Mouse (Mus musculus): ENCODE data around the gene Alg12. TPM values are rescaled to one million over a fixed set of nuclear protein-coding genes. Genes with fewer than 3 reads are reported as not detected.

The Alg12 gene
- 9.3 and 9.4 TPM in 2 replicates for polyA plus RNA-seq (2016; fragmentation: Nextera tagmentation; extraction: Ambion mirVana)

DNA sequence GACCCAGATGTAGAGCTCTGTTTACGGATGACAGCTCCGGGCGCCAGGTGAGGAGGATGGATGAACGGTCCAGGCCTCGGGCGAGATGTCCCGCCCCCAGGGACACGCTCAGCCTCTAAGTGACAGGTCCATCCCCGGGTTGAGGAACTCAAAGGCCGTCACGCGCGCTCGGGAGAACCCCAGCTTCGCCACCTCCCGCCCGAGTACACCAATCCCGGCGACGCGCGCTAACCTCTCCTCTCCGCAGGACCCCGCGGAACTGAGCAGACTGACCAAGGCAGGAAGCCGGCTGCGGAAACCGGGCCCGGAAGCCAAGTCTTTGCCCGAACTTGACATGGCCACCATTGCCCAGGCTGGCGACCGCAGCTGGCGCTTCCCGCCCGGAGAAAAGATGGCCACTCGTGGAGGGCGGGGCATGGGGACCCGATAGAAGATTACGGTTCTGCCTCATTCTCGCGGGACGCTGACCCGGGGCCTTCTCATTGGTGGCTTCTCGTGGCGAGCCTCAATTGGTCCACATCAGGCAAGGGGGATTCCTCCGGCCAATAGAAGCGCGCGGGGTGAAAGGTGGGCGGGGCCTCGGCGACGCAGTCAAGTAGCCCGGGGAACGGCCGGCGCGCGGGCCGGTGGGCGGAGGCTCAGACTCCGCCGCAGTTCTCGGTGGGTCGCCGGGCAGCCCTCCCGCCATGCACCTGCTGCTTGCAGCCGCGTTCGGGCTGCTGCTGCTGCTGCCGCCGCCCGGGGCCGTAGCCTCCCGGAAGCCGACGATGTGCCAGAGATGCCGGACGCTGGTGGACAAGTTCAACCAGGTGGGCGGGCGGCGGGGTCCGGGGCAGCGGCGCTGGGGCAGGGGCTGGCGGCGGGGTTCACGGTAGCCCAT lies at the start of gene Alg12, which contains the start of gene Creld2:
Alg12 (minus strand) TSS at position 293 of the 880 bp plus-strand sequence.
Creld2 (plus strand) TSS at position 621 of the 880 bp plus-strand sequence.
- peaks cover 21% of the 10 kb centered on the region for H3K4me1 ChIP-seq (replicated peaks)
- H3K27me3 ChIP-seq (replicated peaks): no peaks in the 10 kb centered on the region
- peak within 1 kb of the TSS; percentile 92 for H3K9ac ChIP-seq
- WGBS: under 1% methylated on average over 88 of the region's 88 CpGs
- peak; percentile 99 for ATAC-seq (ENCODE audit: insufficient number of reproducible peaks, low FRiP score)
- H3K27ac ChIP-seq (ENCODE audit: poor library complexity, severe bottlenecking): peak within 1 kb of the TSS; percentile 46
- H3K9me3 ChIP-seq (replicated peaks): no peaks in the 10 kb centered on the region
- H3K4me2 ChIP-seq: peak within 1 kb of the TSS; percentile 95
- peak within 1 kb of the TSS; percentile 97 for H3K4me3 ChIP-seq
- peaks cover 54% of the 10 kb centered on the region for H3K36me3 ChIP-seq

DNA sequence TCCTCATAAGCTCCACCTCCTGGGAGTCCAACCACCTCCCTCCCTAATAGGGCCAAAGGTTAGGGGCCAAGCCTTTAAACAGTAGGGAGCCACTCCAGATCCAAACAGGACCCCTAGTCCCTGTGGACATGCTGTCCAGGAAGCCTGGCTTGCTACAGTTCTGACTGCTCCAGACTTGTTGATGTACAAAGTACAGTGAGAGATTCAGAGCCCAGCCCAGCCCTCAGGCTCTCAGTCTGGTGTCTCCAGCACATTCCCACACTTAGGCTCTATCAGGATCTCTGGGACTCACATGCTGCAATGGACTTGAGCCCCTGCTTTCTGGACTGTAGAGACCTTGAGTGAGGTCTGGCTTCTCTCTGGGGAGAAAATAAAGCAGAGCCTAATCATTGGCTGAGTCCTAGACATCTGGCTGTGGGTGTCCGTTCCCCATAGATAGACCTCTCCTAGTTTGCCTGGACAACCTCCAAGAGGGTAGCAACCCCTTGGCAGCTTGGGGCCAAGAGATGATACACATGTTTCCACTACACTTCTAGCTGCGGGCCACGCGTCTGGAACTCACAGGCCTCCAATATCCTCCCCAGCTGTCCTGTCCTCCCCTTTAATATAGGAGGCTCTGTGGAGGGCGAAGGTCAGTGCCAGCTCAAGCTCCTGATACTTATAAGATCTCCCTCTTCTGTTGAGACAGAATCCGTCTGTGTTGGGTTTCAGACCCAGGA lies 49.1 kb upstream of the Alg12 start:
- Histone ChIP-seq H3K9me3 (replicated peaks) (no peaks in the 10 kb centered on the region), H3K4me1 (replicated peaks) (peaks cover 48% of the 10 kb centered on the region), H3K4me3 (no peak overlapping the region), H3K27me3 (replicated peaks) (no peaks in the 10 kb centered on the region), H3K9ac (no peak overlapping the region), H3K36me3 (peaks cover 29% of the 10 kb centered on the region), H3K4me2 (peak overlapping the region; percentile 96), H3K27ac (ENCODE audit: poor library complexity, severe bottlenecking) (peak overlapping the region; percentile 93)
- WGBS: 50% methylated on average over 6 of the region's 6 CpGs
- ATAC-seq (ENCODE audit: insufficient number of reproducible peaks, low FRiP score): peak; percentile 17; the same call in 1 of the 2 replicates

DNA sequence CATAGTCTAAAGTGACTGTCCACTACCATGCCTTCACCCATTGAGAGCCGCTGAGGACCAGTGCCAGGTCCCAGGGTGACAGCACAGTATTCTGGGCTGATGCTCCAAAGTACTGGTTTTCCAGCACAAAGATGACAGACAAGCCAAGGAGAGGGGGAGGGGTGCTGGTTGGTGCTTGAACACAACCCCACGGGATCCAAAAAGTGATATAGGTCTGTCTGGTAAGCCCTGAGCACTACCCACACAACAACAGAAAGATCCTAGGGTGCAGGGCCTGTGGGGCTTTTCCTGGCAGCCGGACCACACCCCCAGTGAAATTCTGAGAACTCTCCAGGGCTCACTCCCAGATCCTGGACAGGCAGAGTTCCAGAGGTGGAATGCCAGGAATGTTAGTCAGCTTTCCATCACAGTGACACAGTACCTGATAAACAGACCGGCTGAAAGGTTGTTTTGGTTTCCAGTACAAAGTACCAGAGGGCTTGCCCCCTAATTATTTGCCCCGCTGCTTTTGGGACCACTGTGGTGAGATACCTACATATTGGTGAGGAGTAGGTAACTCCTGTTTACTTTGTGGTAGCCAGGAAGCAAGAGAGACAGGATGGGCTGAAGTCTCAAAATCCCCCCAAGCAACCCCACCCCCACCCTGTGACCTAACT lies 48.4 kb upstream of the Alg12 start:
- peak; percentile 52 for ATAC-seq (ENCODE audit: insufficient number of reproducible peaks, low FRiP score)
- H3K27ac ChIP-seq (ENCODE audit: poor library complexity, severe bottlenecking): peak overlapping the region; percentile 93
- peak overlapping the region; percentile 96 for H3K4me2 ChIP-seq
- 11% methylated on average over 5 of the region's 5 CpGs for WGBS
- peak overlapping the region; percentile 31; the same call in 1 of the 2 replicates for H3K9ac ChIP-seq
- no peak overlapping the region for H3K4me3 ChIP-seq
- H3K36me3 ChIP-seq: peaks cover 30% of the 10 kb centered on the region
- peaks cover 48% of the 10 kb centered on the region for H3K4me1 ChIP-seq (replicated peaks)
- H3K9me3 ChIP-seq (replicated peaks): no peaks in the 10 kb centered on the region
- H3K27me3 ChIP-seq (replicated peaks): no peaks in the 10 kb centered on the region

DNA sequence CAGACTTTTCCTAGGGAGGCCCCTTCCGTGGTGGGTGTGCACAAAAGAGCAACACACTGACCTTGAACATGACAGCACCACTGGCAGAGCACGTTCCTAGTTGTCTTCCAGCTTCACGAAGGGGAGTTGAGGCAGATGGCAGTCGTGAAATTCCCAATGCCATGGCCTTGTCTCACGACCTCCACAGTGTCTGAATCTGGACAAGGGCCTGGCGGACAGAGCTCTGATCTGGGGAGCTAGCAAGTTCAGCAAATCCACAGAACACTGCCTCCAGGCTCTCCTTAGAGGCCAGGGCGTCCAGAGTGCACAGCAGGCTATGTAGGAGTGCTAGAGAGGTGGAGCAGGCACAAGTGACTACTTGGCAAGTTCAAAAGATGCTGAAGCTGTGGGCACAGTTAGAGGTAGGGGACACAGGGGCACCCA lies 47.8 kb upstream of the Alg12 start:
- peak overlapping the region; percentile 38; the same call in 1 of the 2 replicates for H3K9ac ChIP-seq
- H3K4me2 ChIP-seq: peak overlapping the region; percentile 96

DNA sequence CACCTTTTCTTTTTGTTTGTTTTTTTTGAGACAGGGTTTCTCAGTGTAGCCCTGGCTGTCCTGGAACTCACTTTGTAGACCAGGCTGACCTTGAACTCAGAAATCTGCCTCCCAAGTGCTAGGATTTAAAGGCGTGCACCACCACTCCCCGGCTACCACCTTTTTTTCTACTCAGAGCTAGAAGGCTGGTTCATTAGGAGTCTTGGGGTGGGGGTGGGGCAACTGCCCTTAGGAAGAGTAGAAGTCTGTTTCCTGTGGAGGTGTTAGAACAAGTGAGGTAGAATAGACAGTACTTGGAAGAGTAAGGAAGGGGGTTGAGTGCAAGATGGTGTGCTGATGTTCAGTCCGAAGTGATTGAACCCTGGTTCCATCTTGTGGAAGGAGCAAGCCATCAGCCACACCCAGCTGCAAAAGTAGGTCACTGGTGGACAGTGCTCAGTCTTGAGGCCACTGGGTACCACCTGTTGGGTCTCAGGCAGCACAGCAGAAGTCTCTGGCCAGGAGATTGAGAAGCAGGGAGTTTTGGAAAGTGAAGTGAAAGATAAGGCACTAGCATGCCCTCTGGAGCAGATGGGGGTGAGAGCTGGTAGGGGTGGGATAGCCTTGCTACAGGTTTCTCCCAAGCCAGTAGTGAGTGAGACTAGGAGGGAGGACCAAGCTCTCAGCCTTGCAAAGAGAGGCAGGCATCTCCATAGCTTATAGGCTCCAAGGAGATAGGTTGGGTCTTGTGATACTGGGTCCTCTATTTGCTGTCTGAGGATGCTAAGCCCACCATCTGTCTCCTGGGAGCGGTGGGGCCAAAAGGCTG lies 47.0 kb upstream of the Alg12 start:
- no peak overlapping the region for H3K4me3 ChIP-seq
- 52% methylated on average over 4 of the region's 4 CpGs for WGBS
- H3K4me2 ChIP-seq: peak overlapping the region; percentile 96
- ATAC-seq (ENCODE audit: insufficient number of reproducible peaks, low FRiP score): no peak
- H3K9ac ChIP-seq: peak overlapping the region; percentile 38; the same call in 1 of the 2 replicates
- no peaks in the 10 kb centered on the region for H3K9me3 ChIP-seq (replicated peaks)
- H3K27ac ChIP-seq (ENCODE audit: poor library complexity, severe bottlenecking): peak overlapping the region; percentile 93
- H3K4me1 ChIP-seq (replicated peaks): peaks cover 54% of the 10 kb centered on the region
- H3K36me3 ChIP-seq: peaks cover 30% of the 10 kb centered on the region
- no peaks in the 10 kb centered on the region for H3K27me3 ChIP-seq (replicated peaks)

More for the DNA sequence above, 47.8 kb upstream of the Alg12 start:
- no peak for ATAC-seq (ENCODE audit: insufficient number of reproducible peaks, low FRiP score)
- H3K4me1 ChIP-seq (replicated peaks): peaks cover 48% of the 10 kb centered on the region
- 25% methylated on average over 7 of the region's 7 CpGs for WGBS
- H3K9me3 ChIP-seq (replicated peaks): no peaks in the 10 kb centered on the region
- H3K4me3 ChIP-seq: no peak overlapping the region
- H3K36me3 ChIP-seq: peaks cover 30% of the 10 kb centered on the region
- no peaks in the 10 kb centered on the region for H3K27me3 ChIP-seq (replicated peaks)
- H3K27ac ChIP-seq (ENCODE audit: poor library complexity, severe bottlenecking): peak overlapping the region; percentile 93

DNA sequence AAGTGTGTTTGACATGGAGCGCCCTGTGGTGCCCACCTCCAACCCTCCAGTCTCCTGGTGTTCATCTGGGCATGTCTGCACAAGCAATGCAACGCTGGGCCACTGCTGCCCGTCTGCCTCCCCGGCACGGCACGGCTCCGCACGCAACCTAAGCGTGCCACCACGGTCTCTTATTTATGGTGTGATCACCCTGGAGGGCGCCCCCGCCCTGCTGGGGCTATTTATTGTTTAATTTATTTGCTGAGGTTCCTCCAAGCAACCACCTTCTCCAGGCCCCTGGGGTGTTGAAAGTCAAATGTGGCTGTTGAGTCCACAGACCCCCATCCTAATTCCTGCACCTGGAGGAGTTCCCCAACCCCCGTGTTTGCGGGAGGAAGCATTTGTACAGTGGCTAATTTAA lies 45.9 kb upstream of the Alg12 start:
- ATAC-seq (ENCODE audit: insufficient number of reproducible peaks, low FRiP score): no peak
- WGBS: 79% methylated on average over 14 of the region's 14 CpGs
- H3K4me2 ChIP-seq: peak overlapping the region; percentile 96

DNA sequence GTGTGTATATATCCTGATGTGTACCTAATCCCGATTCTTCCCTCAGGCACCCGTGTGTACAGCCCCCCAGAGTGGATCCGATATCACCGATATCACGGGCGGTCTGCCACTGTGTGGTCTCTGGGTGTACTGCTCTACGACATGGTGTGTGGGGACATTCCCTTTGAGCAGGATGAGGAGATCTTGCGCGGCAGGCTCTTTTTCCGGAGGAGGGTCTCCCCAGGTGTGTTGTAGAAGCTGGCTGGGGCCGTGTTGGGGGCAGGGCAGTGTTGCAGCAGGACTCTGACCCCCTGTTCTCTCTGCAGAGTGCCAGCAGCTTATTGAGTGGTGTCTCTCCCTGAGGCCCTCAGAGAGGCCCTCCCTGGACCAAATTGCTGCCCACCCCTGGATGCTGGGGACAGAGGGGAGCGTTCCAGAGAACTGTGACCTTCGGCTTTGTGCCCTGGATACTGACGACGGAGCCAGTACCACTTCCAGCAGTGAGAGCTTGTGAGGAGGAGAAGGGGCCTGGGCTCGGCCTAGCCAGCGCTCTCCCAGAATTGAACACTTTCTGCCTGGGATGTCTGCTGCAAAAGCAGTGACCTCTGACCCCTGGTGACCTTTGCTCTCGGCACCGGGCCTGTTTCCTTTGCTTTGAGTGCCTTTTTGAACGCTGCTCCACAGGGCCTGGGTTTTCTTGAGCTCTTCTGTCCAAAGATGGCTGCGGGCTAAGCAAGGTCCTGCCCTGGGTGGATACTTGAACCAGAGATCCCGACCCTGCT lies 45.3 kb upstream of the Alg12 start:
- Histone ChIP-seq H3K9ac (peak overlapping the region; percentile 95), H3K27ac (ENCODE audit: poor library complexity, severe bottlenecking) (peak overlapping the region; percentile 92), H3K27me3 (replicated peaks) (no peaks in the 10 kb centered on the region), H3K4me2 (peak overlapping the region; percentile 96), H3K4me3 (peak overlapping the region; percentile 89), H3K4me1 (replicated peaks) (peaks cover 58% of the 10 kb centered on the region), H3K9me3 (replicated peaks) (no peaks in the 10 kb centered on the region), H3K36me3 (peaks cover 30% of the 10 kb centered on the region)
- WGBS: 33% methylated on average over 22 of the region's 22 CpGs
- peak; percentile 3; the same call in 1 of the 2 replicates for ATAC-seq (ENCODE audit: insufficient number of reproducible peaks, low FRiP score)

More for the DNA sequence above, 45.9 kb upstream of the Alg12 start:
- peaks cover 30% of the 10 kb centered on the region for H3K36me3 ChIP-seq
- H3K9me3 ChIP-seq (replicated peaks): no peaks in the 10 kb centered on the region
- H3K4me1 ChIP-seq (replicated peaks): peaks cover 56% of the 10 kb centered on the region
- peak overlapping the region; percentile 89 for H3K4me3 ChIP-seq
- H3K9ac ChIP-seq: peak overlapping the region; percentile 95
- no peaks in the 10 kb centered on the region for H3K27me3 ChIP-seq (replicated peaks)
- H3K27ac ChIP-seq (ENCODE audit: poor library complexity, severe bottlenecking): peak overlapping the region; percentile 92

DNA sequence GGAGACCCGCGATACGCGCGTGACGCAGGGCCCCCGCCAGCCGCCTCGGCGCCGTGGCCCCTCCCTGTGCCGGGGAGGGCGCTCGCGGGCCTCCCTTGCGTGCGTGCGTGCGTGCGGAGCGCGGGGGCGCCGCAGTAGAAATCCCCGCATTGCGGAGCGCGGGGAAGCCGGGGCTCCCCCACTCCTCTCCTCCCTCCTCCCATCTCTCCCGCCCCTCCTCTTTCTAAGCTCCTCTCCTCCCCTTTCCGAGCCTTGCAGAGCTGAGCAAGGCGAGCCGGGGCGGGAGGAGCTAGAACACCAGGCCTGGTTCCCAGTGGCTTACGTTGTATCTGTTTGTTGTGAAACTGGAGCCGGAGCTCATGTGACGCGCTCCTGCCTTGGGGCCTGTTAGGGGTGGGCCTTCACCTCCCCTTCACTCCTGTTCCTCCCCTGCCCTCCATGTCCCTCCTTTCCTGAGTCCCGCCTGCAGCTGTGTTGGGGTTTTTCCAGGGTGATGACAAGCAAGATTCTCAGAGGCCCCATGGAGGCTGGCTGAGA lies 44.6 kb upstream of the Alg12 start:
- 0% methylated on average over 28 of the region's 39 CpGs for WGBS
- H3K36me3 ChIP-seq: peaks cover 30% of the 10 kb centered on the region
- H3K9me3 ChIP-seq (replicated peaks): no peaks in the 10 kb centered on the region
- no peaks in the 10 kb centered on the region for H3K27me3 ChIP-seq (replicated peaks)
- peak overlapping the region; percentile 96 for H3K4me2 ChIP-seq
- peak; percentile 74 for ATAC-seq (ENCODE audit: insufficient number of reproducible peaks, low FRiP score)
- peaks cover 63% of the 10 kb centered on the region for H3K4me1 ChIP-seq (replicated peaks)
- H3K9ac ChIP-seq: peak overlapping the region; percentile 95
- peak overlapping the region; percentile 89 for H3K4me3 ChIP-seq
- H3K27ac ChIP-seq (ENCODE audit: poor library complexity, severe bottlenecking): peak overlapping the region; percentile 92

DNA sequence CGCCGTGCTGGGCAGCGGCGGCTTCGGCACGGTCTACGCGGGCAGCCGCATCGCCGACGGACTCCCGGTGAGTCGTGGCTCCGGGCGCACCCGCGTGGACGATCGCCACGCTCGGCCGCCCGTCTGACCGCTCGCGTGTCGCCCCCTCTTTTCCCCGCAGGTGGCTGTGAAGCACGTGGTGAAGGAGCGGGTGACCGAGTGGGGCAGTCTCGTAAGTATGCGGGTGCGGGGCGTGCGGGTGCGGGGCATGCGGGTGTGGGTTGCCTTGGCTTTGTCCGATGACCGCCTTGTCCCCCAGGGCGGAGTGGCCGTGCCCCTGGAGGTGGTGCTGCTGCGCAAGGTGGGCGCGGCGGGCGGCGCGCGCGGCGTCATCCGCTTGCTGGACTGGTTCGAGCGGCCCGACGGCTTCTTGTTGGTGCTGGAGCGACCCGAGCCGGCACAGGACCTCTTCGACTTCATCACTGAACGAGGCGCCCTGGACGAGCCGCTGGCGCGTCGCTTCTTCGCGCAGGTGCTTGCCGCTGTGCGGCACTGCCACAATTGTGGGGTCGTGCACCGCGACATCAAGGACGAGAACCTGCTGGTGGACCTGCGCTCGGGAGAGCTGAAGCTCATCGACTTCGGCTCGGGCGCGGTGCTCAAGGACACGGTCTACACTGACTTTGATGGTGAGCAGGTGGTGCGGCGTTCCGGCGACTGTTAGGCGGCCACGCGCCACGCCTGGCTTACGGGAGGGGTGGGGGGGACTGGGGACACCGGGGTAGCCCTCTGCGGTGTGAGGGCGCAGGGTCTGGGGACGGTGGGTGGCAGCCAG lies 44.0 kb upstream of the Alg12 start:
- Histone ChIP-seq H3K27ac (ENCODE audit: poor library complexity, severe bottlenecking) (peak overlapping the region; percentile 92), H3K9me3 (replicated peaks) (no peaks in the 10 kb centered on the region), H3K27me3 (replicated peaks) (no peaks in the 10 kb centered on the region), H3K4me1 (replicated peaks) (peaks cover 57% of the 10 kb centered on the region), H3K4me2 (peak overlapping the region; percentile 96), H3K36me3 (peaks cover 30% of the 10 kb centered on the region), H3K9ac (peak overlapping the region; percentile 95), H3K4me3 (peak overlapping the region; percentile 89)
- ATAC-seq (ENCODE audit: insufficient number of reproducible peaks, low FRiP score): no peak
- WGBS: under 1% methylated on average over 98 of the region's 98 CpGs
